Mouse (Mus musculus) spleen, postnatal 14 days (tissue): ENCODE measurements around the gene Gm6096.
"Not testable (repeated sequence)": the region's sequence is repeated elsewhere in the genome, so short reads cannot be mapped to it uniquely, and the experiment has no call there.

Source experiments
- DNase-seq, 2 experiments: peaks; one replicate each; pipeline ENCODE4 v3.0.0; 2021 to 2022; ENCODE audit warnings: low spot score in 2 of 2

Gene Gm6096

GRCm38 (mm10) chr7:34250738-34251137 is at the start of gene Gm6096:
Gene Gm6096 (plus strand): TSS chr7:34251038.
- DNase-seq, result no peak

- DNase-seq, result not testable (repeated sequence)
These were observed 48.7 kb upstream of the Gm6096 start for GRCm38 (mm10) chr7:34202147-34202546.

- DNase-seq, result no peak
These were observed 44.5 kb upstream of the Gm6096 start for GRCm38 (mm10) chr7:34206331-34206730.

GRCm38 (mm10) chr7:34208027-34208745 is 42.7 kb upstream of the Gm6096 start:
- DNase-seq, result no peak

DNA sequence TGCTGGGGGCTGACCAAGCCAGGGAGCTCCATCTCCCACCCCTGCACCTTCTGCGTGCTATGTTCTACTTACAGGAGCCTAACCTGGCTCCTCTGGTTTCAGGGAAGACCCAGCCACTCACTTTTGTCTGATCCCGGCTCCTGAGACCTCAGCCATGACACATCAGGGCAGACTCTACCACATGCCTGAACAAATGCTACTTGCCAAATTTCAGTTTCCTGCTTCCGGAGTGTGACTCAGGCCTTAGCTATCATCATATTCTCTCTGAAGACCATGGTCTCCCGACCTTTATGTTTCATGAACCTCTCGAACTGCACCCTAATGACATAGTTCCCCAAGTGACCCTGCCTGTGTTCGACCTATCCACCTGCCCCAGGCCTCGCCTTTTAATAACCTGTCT is 37.6 kb upstream of the Gm6096 start:
- no peak for DNase-seq

- no peak for DNase-seq
These were observed 36.2 kb upstream of the Gm6096 start for GRCm38 (mm10) chr7:34214644-34215043.

DNA sequence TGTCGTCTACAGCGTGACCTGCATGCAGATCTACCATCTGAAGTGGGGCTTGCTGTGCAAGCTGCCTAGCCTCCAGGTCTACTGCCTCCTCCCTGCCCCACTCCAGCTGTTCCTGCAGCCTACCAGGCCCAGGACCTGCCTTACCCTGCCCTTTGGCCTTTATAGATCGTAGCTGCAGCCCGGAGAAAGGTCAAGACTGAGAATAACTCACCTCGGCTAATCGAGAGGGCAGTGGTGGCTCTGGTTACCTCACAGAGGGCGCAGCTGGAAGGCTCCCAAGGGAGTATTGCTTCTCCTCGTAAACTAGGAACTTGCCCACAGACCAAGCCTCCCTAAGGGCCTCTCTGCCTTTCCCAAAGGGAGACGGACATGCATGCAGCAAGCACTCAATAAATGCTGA is 35.4 kb upstream of the Gm6096 start:
- DNase-seq, result no peak

- DNase-seq, result no peak
These were observed 34.4 kb upstream of the Gm6096 start for GRCm38 (mm10) chr7:34216474-34216873.

GRCm38 (mm10) chr7:34218496-34218895 is 32.3 kb upstream of the Gm6096 start:
- DNase-seq, result no peak

GRCm38 (mm10) chr7:34221594-34222250 is 29.1 kb upstream of the Gm6096 start:
- DNase-seq, result no peak

GRCm38 (mm10) chr7:34222340-34222739 is 28.5 kb upstream of the Gm6096 start:
- no peak for DNase-seq

GRCm38 (mm10) chr7:34224308-34224707 is 26.5 kb upstream of the Gm6096 start:
- DNase-seq, result no peak

DNA sequence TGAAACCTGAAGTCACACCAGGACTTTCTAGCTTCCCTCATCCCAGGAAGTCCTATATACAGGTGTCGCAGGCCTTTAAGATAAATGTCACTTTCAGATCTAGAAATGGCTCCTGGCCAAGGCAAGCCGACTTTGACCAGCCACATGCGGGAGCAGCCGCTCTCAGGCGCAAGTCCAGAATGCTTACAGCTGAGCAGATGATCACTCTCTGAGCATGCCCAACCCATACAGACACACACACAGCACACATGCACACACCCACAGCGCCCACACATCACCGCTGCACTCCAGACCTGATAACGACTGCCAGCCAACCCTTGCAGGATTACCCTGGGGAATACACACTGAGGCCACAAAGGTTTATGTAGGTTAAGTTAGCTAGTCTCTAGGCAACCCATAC is 24.8 kb upstream of the Gm6096 start:
- no peak for DNase-seq

- no peak for DNase-seq
These were observed 24.0 kb upstream of the Gm6096 start for GRCm38 (mm10) chr7:34226846-34227245.

DNA sequence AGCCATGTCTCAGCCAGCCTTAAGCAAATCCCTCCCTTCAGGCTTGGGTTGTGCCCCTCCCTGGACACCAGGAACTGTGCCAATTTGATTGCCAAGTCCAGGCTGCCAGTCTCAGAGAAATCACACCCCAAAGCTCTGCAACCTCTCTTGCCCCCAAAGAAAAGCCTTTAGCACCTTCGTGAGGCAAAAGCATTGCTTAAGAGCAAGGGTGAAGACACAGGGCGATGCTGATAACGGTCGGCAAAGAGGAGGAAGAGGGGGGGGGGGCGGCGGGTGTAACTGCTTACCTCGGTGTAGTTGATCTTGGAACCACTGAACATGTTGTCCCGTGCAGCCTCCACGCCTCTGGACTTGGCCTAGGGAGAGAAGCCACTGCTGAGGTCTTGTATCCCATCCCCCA is 22.2 kb upstream of the Gm6096 start:
- DNase-seq, result no peak

- no peak for DNase-seq
These were observed 21.7 kb upstream of the Gm6096 start for GRCm38 (mm10) chr7:34229153-34229552.

DNA sequence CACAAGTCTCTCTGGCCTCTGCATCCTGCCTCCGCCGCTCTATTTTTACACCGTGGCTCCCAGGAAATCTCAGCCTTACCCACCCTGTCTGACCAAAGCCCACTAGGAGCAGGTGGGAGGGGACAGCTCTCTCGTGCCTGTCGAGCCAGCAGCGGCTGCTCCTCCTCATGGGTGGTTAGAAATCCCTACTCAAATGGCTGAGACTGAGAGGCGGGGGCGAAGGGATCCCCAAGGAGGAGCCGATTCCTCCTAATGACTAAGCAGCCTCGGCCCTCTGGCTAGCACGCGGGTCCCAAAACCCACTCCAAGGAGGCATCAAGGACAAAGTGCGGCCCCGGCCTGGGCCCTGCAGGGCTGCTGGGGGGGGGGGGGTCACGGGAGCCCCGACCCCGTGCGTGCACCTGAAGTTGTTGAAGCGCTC is 21.1 kb upstream of the Gm6096 start:
- DNase-seq, result no peak

- peak; percentile 65 for DNase-seq
These were observed 20.7 kb upstream of the Gm6096 start, which contains the start of gene Gpi1 for GRCm38 (mm10) chr7:34230116-34230515. Gene Gpi1 (minus strand): TSS chr7:34230336.

GRCm38 (mm10) chr7:34232785-34233725 is 17.8 kb upstream of the Gm6096 start:
- no peak for DNase-seq

GRCm38 (mm10) chr7:34233909-34234609 is 16.8 kb upstream of the Gm6096 start:
- peak; percentile 93 to 96 for DNase-seq
